In genomic region chr15:100997090-100997489, GRCm38 (mm10) we compare ENCODE assay signal across 9 mouse cellular contexts. TPM values are rescaled to one million over a fixed set of nuclear protein-coding genes. Genes with fewer than 3 reads are reported as not detected.
DNase-seq lines count a peak whose midpoint lies in the region; ATAC-seq and TF ChIP-seq lines count a peak whose summit lies in the region.
"Had no signal": no experiment of that assay in that cellular context is flagged by ENCODE, and none has a peak within 500 bp of the region (broad histone marks: within the 10 kb centered on the region; RNA-seq: fewer than 3 reads in every experiment).

No protein-coding gene starts in this region.

- WGBS in kidney, adult 2 months: 55% methylated on average over 4 of the region's 4 CpGs
- WGBS in kidney, embryonic 14.5 days: 38% methylated on average over 4 of the region's 4 CpGs
- 27% methylated on average over 4 of the region's 4 CpGs for WGBS in embryonic facial prominence, embryonic 11.5 days

- H3K27ac ChIP-seq in kidney, adult 2 months (ENCODE audit: insufficient read depth, low read depth, low read length): no peak overlapping the region
- no peak overlapping the region for H3K27ac ChIP-seq in kidney, embryonic 14.5 days (ENCODE audit: low read depth, low read length)
- H3K27ac ChIP-seq in embryonic facial prominence, embryonic 11.5 days (replicated peaks; ENCODE audit: low read depth, low read length): no peak overlapping the region

- H3K4me3 ChIP-seq in kidney, adult 2 months (ENCODE audit: insufficient read depth, low read depth, low read length): no peak overlapping the region
- no peak overlapping the region for H3K4me3 ChIP-seq in kidney, embryonic 14.5 days (ENCODE audit: low read length)
- H3K4me3 ChIP-seq in embryonic facial prominence, embryonic 11.5 days (ENCODE audit: low read depth, low read length): no peak overlapping the region

- H3K9me3 ChIP-seq in kidney, embryonic 14.5 days (ENCODE audit: control insufficient read depth, low read length): no peaks in the 10 kb centered on the region
- H3K9me3 ChIP-seq in embryonic facial prominence, embryonic 11.5 days (replicated peaks; ENCODE audit: control insufficient read depth, low read length): no peaks in the 10 kb centered on the region

- no peak overlapping the region for H3K4me2 ChIP-seq in kidney, embryonic 14.5 days (replicated peaks; ENCODE audit: low read depth, low read length)
- no peak overlapping the region for H3K4me2 ChIP-seq in embryonic facial prominence, embryonic 11.5 days (ENCODE audit: low read depth, low read length)

- peak; percentile 62 for TF ChIP-seq CTCF in kidney, adult 2 months (conservative IDR thresholded peaks at IDR 0.05; ENCODE audit: insufficient read depth, insufficient read length, low read depth, low read length)

- H3K27me3 ChIP-seq in kidney, adult 2 months (replicated peaks; ENCODE audit: control insufficient read depth, insufficient read depth, low read length): no peaks in the 10 kb centered on the region
- H3K27me3 ChIP-seq in kidney, embryonic 14.5 days (ENCODE audit: control insufficient read depth, insufficient read depth, low read length): no peaks in the 10 kb centered on the region
- H3K27me3 ChIP-seq in embryonic facial prominence, embryonic 11.5 days (ENCODE audit: control insufficient read depth, insufficient read depth, low read length): no peaks in the 10 kb centered on the region

- DNase-seq in kidney, adult 2 months: peak; percentile 20
- DNase-seq in 416B (ENCODE audit: low read depth) (peak; percentile 81), R1 (ENCODE audit: low read depth, low spot score) (peak; percentile 55)
- DNase-seq in embryonic facial prominence, embryonic 11.5 days (ENCODE audit: low spot score): peak; percentile 73
- DNase-seq in lung, postnatal 14 days: peak; percentile 32
- peak; percentile 7 for DNase-seq in yolk sac, embryonic 10.5 days (ENCODE audit: low spot score)
- no peak for DNase-seq in heart, adult 8-10 months (ENCODE audit: low spot score)

- H3K4me1 ChIP-seq in kidney, adult 2 months (ENCODE audit: control insufficient read depth, insufficient read depth, low read length): no peaks in the 10 kb centered on the region
- H3K4me1 ChIP-seq in kidney, embryonic 14.5 days (ENCODE audit: control insufficient read depth, insufficient read depth, low read length): no peaks in the 10 kb centered on the region
- no peaks in the 10 kb centered on the region for H3K4me1 ChIP-seq in embryonic facial prominence, embryonic 11.5 days (ENCODE audit: control insufficient read depth, insufficient read depth, low read length)

- no peak for TF ChIP-seq POLR2A in kidney, adult 2 months (IDR thresholded peaks at IDR 0.05; ENCODE audit: low read depth, low read length)

- H3K36me3 ChIP-seq in kidney, adult 2 months (ENCODE audit: control insufficient read depth, insufficient read depth, low read length): no peaks in the 10 kb centered on the region
- H3K36me3 ChIP-seq in kidney, embryonic 14.5 days (ENCODE audit: control insufficient read depth, insufficient read depth, low read length): no peaks in the 10 kb centered on the region
- H3K36me3 ChIP-seq in embryonic facial prominence, embryonic 11.5 days (replicated peaks; ENCODE audit: control insufficient read depth, insufficient read depth, low read depth, low read length): no peaks in the 10 kb centered on the region

- ATAC-seq in kidney, embryonic 14.5 days (ENCODE audit: low FRiP score, low TSS enrichment): no peak
- ATAC-seq in embryonic facial prominence, embryonic 11.5 days (replicated peaks; ENCODE audit: insufficient number of reproducible peaks, low FRiP score, low TSS enrichment, low read depth): no peak

- H3K9ac ChIP-seq in kidney, embryonic 14.5 days (ENCODE audit: low read depth, low read length): no peak overlapping the region
- no peak overlapping the region for H3K9ac ChIP-seq in embryonic facial prominence, embryonic 11.5 days (replicated peaks; ENCODE audit: low read length)

RNA-seq across cellular contexts. Expression of gene Gm47841, which starts 50.1 kb away (rescaled TPM):
- 0.23 TPM in 1 of 2 replicates, not detected in the other for polyA plus RNA-seq in kidney, adult 2 months (2012; rRNA removed)
- polyA plus RNA-seq in kidney, embryonic 14.5 days (2014; fragmentation: Nextera tagmentation; extraction: Ambion mirVana): not detected in 2 replicates
- not detected in 2 replicates for polyA plus RNA-seq in embryonic facial prominence, embryonic 11.5 days (2014; fragmentation: Nextera tagmentation; extraction: Ambion mirVana)
- total RNA-seq in heart, adult 8-10 months (2022): under 1 TPM in 1 of 4 experiments, not detected in 3; 0.25 TPM
- polyA plus RNA-seq: large intestine, adult 2 months had no signal
